Mouse (Mus musculus): Measurements from ENCODE around the gene Thbs1. TPM values are rescaled to one million over a fixed set of nuclear protein-coding genes. Genes with fewer than 3 reads are reported as not detected.

Gene Thbs1
- total RNA-seq, 2 experiments from 2014 or later, result 2.0 to 2.8 TPM

GRCm38 (mm10) chr2:118168225-118168624, 56.5 kb downstream of the Thbs1 start:
- no peak overlapping the region for H3K27ac ChIP-seq
- H3K4me3 ChIP-seq, result no peak overlapping the region
- no peak for DNase-seq (ENCODE audit: low spot score in 2 of 2)
- TF ChIP-seq CTCF (conservative IDR thresholded peaks at IDR 0.05), result no peak

DNA sequence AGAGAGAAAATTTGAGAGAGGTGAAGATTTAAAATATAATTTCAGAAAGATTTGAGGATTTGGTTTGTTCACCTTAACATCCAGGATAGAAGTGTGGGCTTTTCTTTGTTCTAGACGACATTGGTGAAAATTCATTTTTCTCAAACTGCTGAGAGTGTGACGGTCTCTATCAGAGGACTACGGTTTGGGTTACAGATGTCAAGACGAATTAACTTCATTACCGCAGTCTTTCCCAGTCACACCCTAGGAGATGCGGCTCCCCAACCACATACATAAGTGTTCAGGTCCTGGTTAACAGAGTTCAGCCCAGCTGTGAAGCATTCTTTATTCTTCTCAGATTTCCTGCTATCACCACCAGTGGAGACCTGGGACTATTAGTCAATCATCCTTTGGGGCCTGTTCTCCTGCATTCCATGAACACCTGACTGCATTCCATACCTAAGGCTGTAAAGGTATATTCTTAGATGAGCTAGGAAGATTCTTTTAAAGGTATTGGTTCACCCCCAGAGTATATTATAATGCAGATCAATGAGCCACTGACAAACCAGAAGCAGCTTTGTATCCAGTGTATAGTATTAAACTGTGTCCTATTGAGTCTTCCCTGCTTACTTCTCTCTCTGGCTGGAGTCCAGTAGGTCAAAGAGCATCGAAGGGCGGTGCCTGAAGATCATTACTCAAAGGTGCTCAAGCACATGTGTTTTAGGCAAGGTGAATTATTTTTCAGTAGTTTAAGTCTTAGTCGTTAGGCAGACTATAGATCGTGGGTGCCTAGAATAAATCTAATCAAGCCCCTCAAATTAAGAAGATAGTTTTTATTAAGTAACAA, 63.1 kb downstream of the Thbs1 start:
- no peak overlapping the region for H3K4me3 ChIP-seq
- no peak for TF ChIP-seq CTCF (conservative IDR thresholded peaks at IDR 0.05)
- no peak overlapping the region for H3K27ac ChIP-seq
- DNase-seq (ENCODE audit: low spot score in 2 of 2), result no peak

Other genes starting within 250 kb of the Thbs1 start
- gene Fsip1, start 145.1 kb downstream of the Thbs1 start, total RNA-seq (2021), result 1 to 10 TPM in 1 of 2 experiments, under 1 TPM in 1; 0.98 to 1.0 TPM

All from layer of hippocampus, adult 2 months (tissue).